Mouse (Mus musculus): Measurements from ENCODE around the gene Krtap4-2. TPM values are rescaled to one million over a fixed set of nuclear protein-coding genes. Genes with fewer than 3 reads are reported as not detected.

Krtap4-2 gene
- polyA plus RNA-seq (2012; ENCODE audit: low replicate concordance): not detected in 2 replicates

GRCm38 (mm10) chr11:99634653-99635134 lies at the start of gene Krtap4-2:
Gene Krtap4-2 (minus strand): TSS chr11:99635084.

GRCm38 (mm10) chr11:99665860-99666259 lies 31.0 kb upstream of the Krtap4-2 start, which contains the start of gene Krtap4-6:
Gene Krtap4-6 (minus strand): TSS chr11:99665960.

GRCm38 (mm10) chr11:99658467-99659010 lies 23.7 kb upstream of the Krtap4-2 start, which contains the start of gene Gm11563:
Gene Gm11563 (minus strand): TSS chr11:99658960.

GRCm38 (mm10) chr11:99650136-99650535 lies 15.3 kb upstream of the Krtap4-2 start, which contains the start of gene Gm11555:
Gene Gm11555 (minus strand): TSS chr11:99650236.

GRCm38 (mm10) chr11:99643635-99644139 lies 8.8 kb upstream of the Krtap4-2 start, which contains the start of gene Krtap4-7:
Gene Krtap4-7 (minus strand): TSS chr11:99644089.

GRCm38 (mm10) chr11:99628138-99628537 lies 6.7 kb downstream of the Krtap4-2 start, which contains the start of gene Krtap4-1:
Gene Krtap4-1 (minus strand): TSS chr11:99628238.

GRCm38 (mm10) chr11:99620335-99620734 lies 14.5 kb downstream of the Krtap4-2 start, which contains the start of gene Gm11562:
Gene Gm11562 (minus strand): TSS chr11:99620435.

GRCm38 (mm10) chr11:99614796-99615363 lies 20.0 kb downstream of the Krtap4-2 start, which contains the start of gene Krtap2-4:
Gene Krtap2-4 (minus strand): TSS chr11:99614846.

GRCm38 (mm10) chr11:99610089-99610488 lies 24.8 kb downstream of the Krtap4-2 start, which contains the start of gene Gm11937:
Gene Gm11937 (minus strand): TSS chr11:99610189.

GRCm38 (mm10) chr11:99603208-99603607 lies 31.7 kb downstream of the Krtap4-2 start, which contains the start of gene Gm11938:
Gene Gm11938 (minus strand): TSS chr11:99603308.

GRCm38 (mm10) chr11:99597742-99598141 lies 37.1 kb downstream of the Krtap4-2 start, which contains the start of gene Krtap9-3:
Gene Krtap9-3 (minus strand): TSS chr11:99598105.

GRCm38 (mm10) chr11:99590981-99591380 lies 43.9 kb downstream of the Krtap4-2 start, which contains the start of gene Krtap1-3:
Gene Krtap1-3 (minus strand): TSS chr11:99591339.

Other genes starting within 250 kb of the Krtap4-2 start
- gene Krt10, start 245.7 kb downstream of the Krtap4-2 start, polyA plus RNA-seq (2012; ENCODE audit: low replicate concordance): 1.0 and 5.4 TPM in 2 replicates
- gene Krt12, start 212.8 kb downstream of the Krtap4-2 start, polyA plus RNA-seq (2012; ENCODE audit: low replicate concordance): not detected in 2 replicates
- gene Krt20, start 196.9 kb downstream of the Krtap4-2 start, polyA plus RNA-seq (2012; ENCODE audit: low replicate concordance): not detected in 2 replicates
- not detected in 2 replicates for gene Krt23, start 141.9 kb downstream of the Krtap4-2 start, polyA plus RNA-seq (2012; ENCODE audit: low replicate concordance)
- gene Krt39, start 113.7 kb downstream of the Krtap4-2 start, polyA plus RNA-seq (2012; ENCODE audit: low replicate concordance): not detected in 2 replicates
- gene Krt40, start 91.9 kb downstream of the Krtap4-2 start, polyA plus RNA-seq (2012; ENCODE audit: low replicate concordance): not detected in 2 replicates
- gene Krtap3-3, start 84.2 kb downstream of the Krtap4-2 start, polyA plus RNA-seq (2012; ENCODE audit: low replicate concordance): not detected in 2 replicates
- not detected in 2 replicates for gene Krtap3-2, start 78.2 kb downstream of the Krtap4-2 start, polyA plus RNA-seq (2012; ENCODE audit: low replicate concordance)
- gene Gm11939, start 75.6 kb downstream of the Krtap4-2 start, polyA plus RNA-seq (2012; ENCODE audit: low replicate concordance): not detected in 2 replicates
- not detected in 2 replicates for gene Krtap3-1, start 68.5 kb downstream of the Krtap4-2 start, polyA plus RNA-seq (2012; ENCODE audit: low replicate concordance)
- gene Krtap1-5, start 54.1 kb downstream of the Krtap4-2 start, polyA plus RNA-seq (2012; ENCODE audit: low replicate concordance): not detected in 2 replicates
- not detected in 2 replicates for gene Krtap1-4, start 51.4 kb downstream of the Krtap4-2 start, polyA plus RNA-seq (2012; ENCODE audit: low replicate concordance)
- not detected in 2 replicates for gene Krtap1-3, start 43.7 kb downstream of the Krtap4-2 start, polyA plus RNA-seq (2012; ENCODE audit: low replicate concordance)
- gene Krtap9-3, start 37.0 kb downstream of the Krtap4-2 start, polyA plus RNA-seq (2012; ENCODE audit: low replicate concordance): not detected in 2 replicates
- not detected in 2 replicates for gene Gm11938, start 31.8 kb downstream of the Krtap4-2 start, polyA plus RNA-seq (2012; ENCODE audit: low replicate concordance)
- not detected in 2 replicates for gene Gm11937, start 24.9 kb downstream of the Krtap4-2 start, polyA plus RNA-seq (2012; ENCODE audit: low replicate concordance)
- not detected in 2 replicates for gene Krtap2-4, start 20.2 kb downstream of the Krtap4-2 start, polyA plus RNA-seq (2012; ENCODE audit: low replicate concordance)
- gene Gm11562, start 14.6 kb downstream of the Krtap4-2 start, polyA plus RNA-seq (2012; ENCODE audit: low replicate concordance): not detected in 2 replicates
- gene Krtap4-1, start 6.8 kb downstream of the Krtap4-2 start, polyA plus RNA-seq (2012; ENCODE audit: low replicate concordance): not detected in 2 replicates
- gene Krtap4-7, start 9.0 kb upstream of the Krtap4-2 start, polyA plus RNA-seq (2012; ENCODE audit: low replicate concordance): not detected in 2 replicates
- not detected in 2 replicates for gene Gm11555, start 15.2 kb upstream of the Krtap4-2 start, polyA plus RNA-seq (2012; ENCODE audit: low replicate concordance)
- not detected in 2 replicates for gene Gm11563, start 23.9 kb upstream of the Krtap4-2 start, polyA plus RNA-seq (2012; ENCODE audit: low replicate concordance)
- not detected in 2 replicates for gene Krtap4-6, start 30.9 kb upstream of the Krtap4-2 start, polyA plus RNA-seq (2012; ENCODE audit: low replicate concordance)
- not detected in 2 replicates for gene Gm14190, start 55.7 kb upstream of the Krtap4-2 start, polyA plus RNA-seq (2012; ENCODE audit: low replicate concordance)
- gene Gm14180, start 99.2 kb upstream of the Krtap4-2 start, polyA plus RNA-seq (2012; ENCODE audit: low replicate concordance): not detected in 2 replicates
- not detected in 2 replicates for gene Gm11595, start 137.8 kb upstream of the Krtap4-2 start, polyA plus RNA-seq (2012; ENCODE audit: low replicate concordance)
- gene Krtap4-8, start 145.6 kb upstream of the Krtap4-2 start, polyA plus RNA-seq (2012; ENCODE audit: low replicate concordance): not detected in 2 replicates
- gene Krtap4-9, start 150.1 kb upstream of the Krtap4-2 start, polyA plus RNA-seq (2012; ENCODE audit: low replicate concordance): not detected in 2 replicates
- not detected in 2 replicates for gene Gm11596, start 158.4 kb upstream of the Krtap4-2 start, polyA plus RNA-seq (2012; ENCODE audit: low replicate concordance)
- gene Gm11569, start 163.8 kb upstream of the Krtap4-2 start, polyA plus RNA-seq (2012; ENCODE audit: low replicate concordance): 0.86 TPM in 1 of 2 replicates, not detected in the other
- not detected in 2 replicates for gene Gm11554, start 169.4 kb upstream of the Krtap4-2 start, polyA plus RNA-seq (2012; ENCODE audit: low replicate concordance)
- not detected in 2 replicates for gene Krtap4-13, start 174.8 kb upstream of the Krtap4-2 start, polyA plus RNA-seq (2012; ENCODE audit: low replicate concordance)
- not detected in 2 replicates for gene Gm11564, start 180.6 kb upstream of the Krtap4-2 start, polyA plus RNA-seq (2012; ENCODE audit: low replicate concordance)
- gene 2300003K06Rik, start 203.0 kb upstream of the Krtap4-2 start, polyA plus RNA-seq (2012; ENCODE audit: low replicate concordance): not detected in 2 replicates
- gene Krtap4-16, start 216.5 kb upstream of the Krtap4-2 start, polyA plus RNA-seq (2012; ENCODE audit: low replicate concordance): not detected in 2 replicates
- not detected in 2 replicates for gene Gm11568, start 222.8 kb upstream of the Krtap4-2 start, polyA plus RNA-seq (2012; ENCODE audit: low replicate concordance)
- gene Gm11559, start 229.4 kb upstream of the Krtap4-2 start, polyA plus RNA-seq (2012; ENCODE audit: low replicate concordance): not detected in 2 replicates
- not detected in 2 replicates for gene Krtap9-1, start 238.3 kb upstream of the Krtap4-2 start, polyA plus RNA-seq (2012; ENCODE audit: low replicate concordance)
- not detected in 2 replicates for gene Gm11567, start 244.1 kb upstream of the Krtap4-2 start, polyA plus RNA-seq (2012; ENCODE audit: low replicate concordance)

All from leukemia stem cell, adult 10-12 weeks (primary cell).